Mouse (Mus musculus): ENCODE results near the gene Cops8. TPM values are rescaled to one million over a fixed set of nuclear protein-coding genes. Genes with fewer than 3 reads are reported as not detected.

Gene Cops8
- total RNA-seq, 2 experiments from 2014 or later, result 110 to 130 TPM

DNA sequence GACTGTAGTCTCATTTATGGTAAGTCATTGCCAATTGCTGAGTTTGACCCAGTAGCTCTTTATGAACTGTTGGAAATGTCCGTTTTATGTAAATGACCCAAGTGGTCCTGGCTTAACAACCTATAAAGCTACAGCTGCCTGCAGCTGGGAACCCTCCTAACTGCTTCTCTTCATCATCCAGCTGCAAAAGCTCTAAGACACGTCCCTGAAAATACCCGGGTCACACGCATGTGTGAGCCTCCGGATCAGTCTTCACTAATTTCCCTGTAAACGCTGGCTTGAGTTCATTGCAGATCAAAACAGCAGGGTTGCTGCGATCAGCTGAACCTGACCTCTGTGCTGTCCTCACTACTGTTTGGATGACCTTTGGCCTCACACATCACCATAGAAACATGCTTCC lies 35.6 kb downstream of the Cops8 start:
- intact Hi-C loops (cut with DNase I), result no loop called here
- no peak for DNase-seq (ENCODE audit: low spot score in 2 of 2)

DNA sequence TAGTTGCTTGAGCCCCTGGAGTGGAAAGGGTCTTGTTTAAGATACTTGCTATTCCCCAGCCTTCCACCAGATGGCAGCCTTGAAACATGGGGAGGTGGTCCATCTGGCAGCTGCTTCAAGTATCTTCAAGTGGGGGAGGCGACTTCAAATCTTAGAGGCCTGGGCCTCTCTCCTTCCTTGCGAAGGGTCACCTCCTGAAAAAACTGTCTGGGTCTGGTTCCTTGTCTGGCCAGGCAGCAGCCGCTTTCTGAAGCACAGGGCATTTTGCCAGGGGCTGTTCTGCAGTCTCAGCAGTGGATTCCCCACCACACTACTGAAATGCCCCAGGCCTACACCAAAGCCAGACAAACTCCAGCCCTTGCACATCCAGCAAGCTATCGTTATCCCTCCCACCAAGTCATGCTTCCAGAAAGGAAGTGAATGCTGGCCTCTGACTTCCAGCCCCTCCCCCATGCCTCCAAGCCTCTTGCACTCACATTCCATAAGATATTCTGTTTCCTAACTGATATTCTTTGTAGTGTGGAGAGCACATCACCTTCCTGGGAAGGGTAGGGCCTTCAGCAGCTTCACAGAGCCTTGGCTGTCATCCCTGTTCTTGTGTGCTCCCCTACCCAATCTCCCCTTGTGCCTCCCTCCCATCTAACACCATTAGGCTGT lies 48.1 kb downstream of the Cops8 start:
- DNase-seq (ENCODE audit: low spot score in 2 of 2), result peak; percentile 68 to 81
- intact Hi-C loops (cut with DNase I), result loop anchor here (1.0 to 2.0 kb wide), 4 partner anchors 189 to 306 kb away; no protein-coding TSS in a partner anchor

DNA sequence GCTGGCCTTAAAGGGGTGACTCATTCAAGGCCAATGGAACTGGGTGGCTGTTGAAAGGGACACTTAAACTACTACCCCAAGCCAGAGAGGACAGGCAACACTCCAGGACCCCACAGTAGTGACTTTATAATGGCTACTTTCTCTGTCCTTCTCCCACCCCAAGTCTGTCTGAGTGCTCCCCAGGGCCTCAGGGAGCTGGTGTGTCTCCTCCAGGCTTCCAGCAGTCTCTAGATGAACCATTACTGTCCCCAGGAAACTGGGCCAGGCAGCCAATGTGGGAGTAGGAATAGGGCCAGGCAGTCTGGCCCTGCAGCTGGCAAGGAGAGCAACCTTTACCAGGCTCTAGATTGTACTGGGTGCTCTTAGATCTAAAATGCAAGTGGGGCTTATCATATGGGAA lies 49.0 kb downstream of the Cops8 start:
- intact Hi-C loops (cut with DNase I), result loop anchor here (2.0 kb wide), 3 partner anchors 199 to 305 kb away; no protein-coding TSS in a partner anchor

DNA sequence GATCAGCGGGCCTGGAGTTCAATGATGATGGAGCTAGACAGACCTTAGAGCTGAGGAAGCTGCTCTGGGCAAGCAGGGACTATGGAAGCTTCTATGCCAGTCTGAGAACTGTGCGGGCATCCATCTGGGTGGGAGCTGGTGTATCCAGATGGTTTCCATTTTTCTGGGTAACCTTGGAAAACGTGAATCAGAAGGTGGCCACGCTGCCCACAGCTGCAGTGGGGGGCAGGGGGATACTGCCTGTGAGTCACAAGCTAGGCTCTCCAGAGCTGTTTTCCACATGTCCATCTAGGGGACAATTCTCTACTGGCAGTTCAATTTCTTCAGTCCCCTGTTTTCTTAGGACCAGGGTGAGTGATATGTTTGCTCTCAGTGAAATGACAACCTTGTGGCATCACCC lies 49.8 kb downstream of the Cops8 start:
- no peak for DNase-seq (ENCODE audit: low spot score in 2 of 2)
- intact Hi-C loops (cut with DNase I), result no loop called here

More for the DNA sequence above, 49.0 kb downstream of the Cops8 start:
- no peak for DNase-seq (ENCODE audit: low spot score in 2 of 2)

DNA sequence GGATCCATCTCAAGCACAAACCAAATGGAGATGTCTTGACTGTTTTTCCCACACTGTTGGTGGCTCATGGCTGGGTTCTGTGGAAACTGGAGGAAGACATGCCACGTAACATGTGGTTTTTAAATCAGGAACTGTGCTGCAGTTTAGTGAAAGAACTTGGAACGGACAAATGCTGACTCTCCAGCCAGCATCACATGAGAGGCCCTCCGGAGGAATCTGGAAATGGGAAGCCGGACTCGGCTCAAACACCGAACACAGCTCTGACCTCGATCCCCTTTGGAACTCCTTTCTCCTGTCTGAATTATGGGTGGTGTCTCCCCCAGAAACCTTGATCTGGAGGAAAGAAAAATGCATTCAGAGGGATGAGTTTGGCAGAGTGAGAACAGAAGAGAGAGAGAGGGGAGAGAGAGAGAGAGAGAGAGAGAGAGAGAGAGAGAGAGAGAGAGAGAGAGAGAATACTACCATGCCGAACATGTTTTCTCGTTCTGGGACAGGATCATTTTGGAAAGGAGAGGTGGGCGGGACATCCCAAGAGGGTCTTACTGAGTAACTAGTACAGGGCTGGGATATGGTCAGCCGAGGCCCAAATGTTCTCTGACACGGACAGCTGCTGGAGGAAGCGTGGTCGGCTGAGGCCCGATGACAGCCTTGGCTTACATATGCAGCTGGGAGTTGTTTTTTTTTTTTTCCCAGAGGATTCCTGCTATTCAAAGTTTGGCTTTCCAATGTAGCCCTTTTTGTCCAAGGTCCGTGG lies 53.9 kb downstream of the Cops8 start:
- no peak for DNase-seq (ENCODE audit: low spot score in 2 of 2)
- intact Hi-C loops (cut with DNase I), result no loop called here

DNA sequence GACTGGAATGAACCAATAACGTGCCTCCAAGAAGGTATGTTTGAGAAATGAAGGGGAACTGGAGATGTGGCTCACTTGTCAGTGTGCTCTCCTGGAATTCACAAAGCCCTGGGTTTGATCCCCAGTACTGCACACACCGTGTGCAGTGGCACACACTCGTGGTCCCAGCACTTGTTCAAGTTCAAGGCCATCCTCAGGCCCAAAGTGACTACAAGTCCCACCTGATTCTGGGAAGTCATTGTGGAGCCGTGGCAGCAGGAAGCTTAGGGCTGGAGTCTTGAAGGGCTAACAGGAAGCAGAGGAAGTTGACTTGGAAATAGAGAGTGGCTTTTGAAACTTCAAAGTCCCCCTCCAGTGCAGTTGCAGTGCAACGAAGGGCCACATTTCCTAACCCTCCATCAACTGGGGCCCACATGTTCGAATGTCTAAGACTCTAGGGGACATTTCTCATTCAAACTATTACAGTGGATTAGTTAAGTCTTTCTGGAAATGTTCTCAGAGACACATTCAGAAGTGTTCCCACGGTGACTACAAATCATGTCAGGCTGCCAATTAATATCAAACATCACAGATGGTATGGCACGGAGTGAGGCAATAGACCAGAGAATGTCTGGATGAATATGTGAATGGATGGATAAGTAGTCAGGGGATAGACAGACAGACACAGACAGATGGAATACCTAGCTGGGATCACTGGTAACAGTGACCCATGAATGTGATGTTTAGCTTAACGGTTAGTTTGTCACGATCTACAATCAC lies 54.7 kb downstream of the Cops8 start:
- DNase-seq (ENCODE audit: low spot score in 2 of 2), result no peak
- intact Hi-C loops (cut with DNase I), result no loop called here

DNA sequence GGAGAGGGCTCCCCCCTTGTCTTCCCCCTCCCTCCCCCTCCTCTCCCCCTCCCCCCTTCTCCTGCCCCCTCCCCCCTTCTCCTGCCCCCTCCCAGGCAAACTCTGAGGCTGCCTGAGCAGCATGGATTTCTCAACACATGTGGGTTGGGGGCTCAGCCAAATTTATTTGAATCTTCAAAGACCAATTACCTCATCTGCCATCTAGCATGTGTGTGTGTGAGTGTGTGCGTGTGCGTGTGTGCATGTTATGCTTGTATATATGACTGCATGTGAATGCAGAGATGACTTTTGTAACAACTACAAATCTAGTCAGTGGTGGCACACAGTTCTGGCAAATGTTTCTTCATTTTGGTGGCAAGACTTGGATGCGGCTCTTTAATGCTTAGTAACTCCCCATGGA lies 55.8 kb downstream of the Cops8 start:
- intact Hi-C loops (cut with DNase I), result no loop called here

DNA sequence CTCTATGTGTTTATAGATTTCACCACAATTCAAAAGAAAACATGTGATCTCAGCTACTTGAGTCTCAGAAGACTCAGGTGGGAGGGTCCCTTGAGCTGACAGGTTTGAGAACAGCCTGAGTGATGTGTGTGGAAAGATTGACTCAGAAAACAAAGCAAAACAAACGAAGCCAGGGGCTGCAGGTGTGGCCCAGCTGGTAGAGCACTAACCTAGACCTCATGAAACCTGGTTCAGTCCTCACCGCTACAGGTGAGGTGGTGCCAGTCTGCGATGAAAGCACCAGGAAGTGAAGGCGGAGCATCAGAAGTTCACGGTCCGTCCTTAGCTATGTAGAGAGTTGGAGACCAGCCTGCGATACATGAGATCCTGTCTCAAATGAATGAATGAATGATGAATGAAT lies 57.4 kb downstream of the Cops8 start:
- no peak for DNase-seq (ENCODE audit: low spot score in 2 of 2)
- intact Hi-C loops (cut with DNase I), result no loop called here

More for the DNA sequence above, 55.8 kb downstream of the Cops8 start:
- DNase-seq (ENCODE audit: low spot score in 2 of 2), result no peak

DNA sequence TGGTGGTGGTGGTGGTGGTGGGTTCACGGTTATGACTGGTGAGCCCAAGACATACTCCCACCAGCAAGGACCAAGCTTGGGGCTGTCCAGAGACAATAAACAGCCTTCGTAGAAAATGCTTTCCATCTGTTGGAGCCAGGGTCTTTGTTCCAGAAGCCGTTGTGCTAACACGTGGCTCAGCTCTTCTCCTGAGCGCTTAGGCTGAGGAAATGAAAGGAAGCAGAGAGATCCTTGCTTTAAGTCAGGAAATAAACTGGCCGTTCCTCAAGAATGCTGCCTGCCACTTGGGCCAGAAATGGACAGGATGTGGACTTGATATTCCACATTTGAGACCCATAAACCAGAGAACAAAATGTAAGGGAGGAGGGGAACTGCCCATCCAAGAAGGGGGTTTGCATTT lies 59.7 kb downstream of the Cops8 start:
- DNase-seq (ENCODE audit: low spot score in 2 of 2), result no peak
- intact Hi-C loops (cut with DNase I), result no loop called here

Other genes with a start within 250 kb of the Cops8 start
- 1 to 10 TPM; 5.5 TPM for gene Col6a3, start 241.0 kb downstream of the Cops8 start, total RNA-seq (2021)